In the genomic region with DNA sequence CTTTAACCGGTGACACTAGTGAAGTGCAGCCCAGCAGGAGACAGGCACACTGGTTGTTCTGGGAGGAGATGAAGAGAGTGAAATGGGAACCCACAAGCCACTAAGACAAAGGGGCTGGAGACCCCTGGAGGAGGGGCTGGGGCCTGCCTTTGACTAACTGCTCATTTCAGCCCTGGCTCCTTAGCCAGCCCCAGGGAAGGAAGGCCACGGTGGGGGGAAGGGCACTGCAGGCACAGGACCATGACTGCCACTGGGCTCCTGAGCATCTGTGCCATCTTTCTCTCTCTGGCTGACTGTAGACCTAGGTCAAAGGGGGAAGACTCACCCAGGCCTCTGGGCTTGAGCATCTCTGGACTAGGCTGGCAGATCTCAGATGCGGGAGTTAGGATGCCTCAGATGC, we compare ENCODE assay signal across 12 mouse cellular contexts. TPM values are rescaled to one million over a fixed set of nuclear protein-coding genes. Genes with fewer than 3 reads are reported as not detected.
DNase-seq lines count a peak whose midpoint lies in the region; ATAC-seq and TF ChIP-seq lines count a peak whose summit lies in the region.
"Had no signal": no experiment of that assay in that cellular context is flagged by ENCODE, and none has a peak within 500 bp of the region (broad histone marks: within the 10 kb centered on the region; RNA-seq: fewer than 3 reads in every experiment).

No protein-coding gene starts in this region.

- ATAC-seq in neural tube, embryonic 11.5 days (ENCODE audit: insufficient read depth, low FRiP score, low TSS enrichment): peak; percentile 42; the same call in 1 of the 2 replicates
- peak; percentile 27 for ATAC-seq in hindbrain, embryonic 12.5 days (ENCODE audit: low FRiP score)

- intact Hi-C loops in left cerebral cortex, adult 2 months (cut with DNase I): no loop called here

- H3K9me3 ChIP-seq in neural tube, embryonic 11.5 days (ENCODE audit: control insufficient read depth, low read length): no peaks in the 10 kb centered on the region
- H3K9me3 ChIP-seq in hindbrain, embryonic 12.5 days (replicated peaks): no peaks in the 10 kb centered on the region
- H3K9me3 ChIP-seq in midbrain, embryonic 10.5 days (replicated peaks): peaks cover 6% of the 10 kb centered on the region; the same call in 1 of the 2 replicates

- no peaks in the 10 kb centered on the region for H3K27me3 ChIP-seq in neural tube, embryonic 11.5 days (ENCODE audit: control insufficient read depth, insufficient read depth, low read length)
- H3K27me3 ChIP-seq in hindbrain, embryonic 12.5 days: no peaks in the 10 kb centered on the region; the same call in 1 of the 2 replicates
- peaks cover 7% of the 10 kb centered on the region; the same call in 1 of the 2 replicates for H3K27me3 ChIP-seq in midbrain, embryonic 10.5 days (ENCODE audit: low read depth, poor library complexity, severe bottlenecking)

- H3K36me3 ChIP-seq in neural tube, embryonic 11.5 days (ENCODE audit: control insufficient read depth, insufficient read depth, low read length): peaks cover 18% of the 10 kb centered on the region
- peaks cover 32% of the 10 kb centered on the region for H3K36me3 ChIP-seq in hindbrain, embryonic 12.5 days
- H3K36me3 ChIP-seq in midbrain, embryonic 10.5 days: peaks cover 90% of the 10 kb centered on the region

- 42% methylated on average over 2 of the region's 3 CpGs for WGBS in neural tube, embryonic 11.5 days
- WGBS in hindbrain, embryonic 12.5 days: 19% methylated on average over 3 of the region's 3 CpGs
- WGBS in midbrain, embryonic 10.5 days: 20% methylated on average over 3 of the region's 3 CpGs

- peak overlapping the region; percentile 3 for H3K27ac ChIP-seq in neural tube, embryonic 11.5 days (ENCODE audit: low read depth, low read length)
- H3K27ac ChIP-seq in hindbrain, embryonic 12.5 days: peak overlapping the region; percentile 81
- H3K27ac ChIP-seq in midbrain, embryonic 10.5 days (replicated peaks): peak overlapping the region; percentile 80
- no peak overlapping the region for H3K27ac ChIP-seq in left cerebral cortex, adult 2 months

- H3K4me3 ChIP-seq in neural tube, embryonic 11.5 days (ENCODE audit: low read depth, low read length): no peak overlapping the region
- H3K4me3 ChIP-seq in hindbrain, embryonic 12.5 days: no peak overlapping the region
- peak overlapping the region; percentile 89 for H3K4me3 ChIP-seq in midbrain, embryonic 10.5 days
- H3K4me3 ChIP-seq in left cerebral cortex, adult 2 months: no peak overlapping the region
- H3K4me3 ChIP-seq: megakaryocyte, embryonic 14.5 days had no signal

- peak overlapping the region; percentile 0; the same call in 1 of the 2 replicates for H3K4me2 ChIP-seq in neural tube, embryonic 11.5 days (ENCODE audit: low read depth)
- peak overlapping the region; percentile 33 for H3K4me2 ChIP-seq in hindbrain, embryonic 12.5 days (replicated peaks)
- H3K4me2 ChIP-seq: lung, embryonic 14.5 days had no signal

- peaks cover 69% of the 10 kb centered on the region for H3K4me1 ChIP-seq in neural tube, embryonic 11.5 days (ENCODE audit: control insufficient read depth, insufficient read depth, low read length)
- H3K4me1 ChIP-seq in hindbrain, embryonic 12.5 days: peaks cover 84% of the 10 kb centered on the region
- peaks cover 100% of the 10 kb centered on the region for H3K4me1 ChIP-seq in midbrain, embryonic 10.5 days
- H3K4me1 ChIP-seq: megakaryocyte, embryonic 14.5 days had no signal

- no peak for TF ChIP-seq CTCF in left cerebral cortex, adult 2 months (IDR thresholded peaks at IDR 0.05)

- H3K9ac ChIP-seq in neural tube, embryonic 11.5 days (ENCODE audit: low read length): no peak overlapping the region
- peak overlapping the region; percentile 46 for H3K9ac ChIP-seq in hindbrain, embryonic 12.5 days
- H3K9ac ChIP-seq: lung, embryonic 14.5 days had no signal

- DNase-seq in neural tube, embryonic 11.5 days (ENCODE audit: low spot score): peak; percentile 59
- no peak for DNase-seq in neural tube, embryonic 10.5 days (ENCODE audit: extremely low spot score, low spot score)
- DNase-seq in midbrain, embryonic 10.5 days (ENCODE audit: low spot score): peak; percentile 45
- DNase-seq in retina, embryonic 14.5 days (ENCODE audit: low spot score): peak; percentile 58
- no peak for DNase-seq in yolk sac, embryonic 10.5 days (ENCODE audit: low spot score)
- DNase-seq in left cerebral cortex, adult 2 months (ENCODE audit: extremely low spot score in 1 of 2, low spot score in 2 of 2): no peak
- DNase-seq in B cell, adult 2 months: no peak
- DNase-seq: adrenal gland, postnatal 14 days; heart, postnatal 14 days; lung, embryonic 14.5 days had no signal

RNA-seq across cellular contexts. Expression of gene Axin2, which starts 10.5 kb away (rescaled TPM):
- 16.4 and 21.2 TPM in 2 replicates for polyA plus RNA-seq in neural tube, embryonic 11.5 days (2014; fragmentation: Nextera tagmentation; extraction: Ambion mirVana)
- 17.5 and 20.3 TPM in 2 replicates for polyA plus RNA-seq in hindbrain, embryonic 12.5 days (2016; fragmentation: Nextera tagmentation; extraction: Ambion mirVana)
- 17.5 and 17.6 TPM in 2 replicates for polyA plus RNA-seq in midbrain, embryonic 10.5 days (2016; fragmentation: Nextera tagmentation; extraction: Ambion mirVana)
- total RNA-seq in left cerebral cortex, adult 2 months (2021): 10 to 100 TPM; 34.0 to 38.7 TPM

Comparison
In these comparisons a context has a peak if more than half of its experiments do, and no peak if none do; other contexts are left out.
1. DNase-seq: peak in neural tube, embryonic 11.5 days (single experiment), midbrain, embryonic 10.5 days (single experiment) and retina, embryonic 14.5 days (single experiment); none in neural tube, embryonic 10.5 days (single experiment), yolk sac, embryonic 10.5 days (single experiment), left cerebral cortex, adult 2 months (0 of 2) and B cell, adult 2 months (0 of 2).